Mouse (Mus musculus) urinary bladder, postnatal 36 days (tissue): ENCODE data around the gene Cntnap5c.
A peak's percentile ranks its signal among the peaks of the same experiment; 100 is the strongest.
"Not testable (repeated sequence)": the region's sequence is repeated elsewhere in the genome, so short reads cannot be mapped to it uniquely, and the experiment has no call there.

Source experiments
- DNase-seq, 2 experiments: peaks; one replicate each; pipeline ENCODE4 v3.0.0; 2022; ENCODE audit warnings: low spot score in 2 of 2, mixed read lengths in 1 of 2

Cntnap5c gene

DNA sequence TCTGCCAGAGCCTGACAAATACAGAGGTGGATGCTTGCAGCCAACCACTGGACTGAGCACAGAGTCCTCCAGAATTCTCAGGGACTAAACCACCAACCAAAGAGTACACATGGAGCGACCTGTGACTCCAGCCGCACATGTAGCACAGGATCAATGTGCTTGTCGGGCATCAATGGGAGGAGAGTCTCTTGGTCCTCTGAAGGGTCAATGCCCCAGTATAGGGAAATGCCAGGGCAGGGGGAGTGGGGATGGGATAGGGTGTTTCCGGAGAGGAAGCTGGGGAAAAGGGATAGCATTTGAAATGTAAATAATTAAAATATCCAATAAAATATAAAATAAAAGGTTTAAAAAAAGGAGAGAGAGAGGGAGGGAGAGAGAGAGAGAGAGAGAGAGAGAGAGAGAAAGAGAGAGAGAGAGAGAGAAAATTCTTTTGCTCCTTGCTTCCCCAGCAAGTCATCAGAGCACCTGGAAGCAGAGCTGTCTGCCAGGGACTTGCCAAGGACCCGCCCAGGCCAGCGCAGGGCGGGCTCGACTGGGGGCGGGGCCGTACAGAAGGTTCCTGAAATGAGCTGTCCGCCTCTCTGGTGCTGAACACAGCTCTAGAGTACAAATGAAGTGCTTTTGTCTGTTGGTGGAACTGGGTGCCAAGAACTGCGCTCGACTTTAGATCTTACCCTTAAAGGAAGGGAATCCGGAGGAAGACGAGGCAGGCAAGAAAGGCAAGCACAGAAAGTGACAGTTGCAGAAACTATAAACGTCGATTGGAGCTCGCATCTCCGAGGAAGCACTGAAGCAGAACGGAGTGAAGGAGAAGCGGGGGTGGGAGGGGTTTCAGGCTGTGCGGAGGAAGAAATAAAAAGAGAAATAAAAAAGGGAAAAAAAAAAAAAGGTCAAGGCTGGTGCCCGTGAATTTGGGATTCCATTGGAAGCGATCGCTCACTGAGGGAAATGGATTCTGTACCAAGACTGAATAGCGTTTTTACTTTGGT, at the start of gene Cntnap5c:
Gene Cntnap5c (plus strand): TSS at position 949 of the 989 bp plus-strand sequence.
- DNase-seq, result peak in 1 of 2 experiments; percentile 9

DNA sequence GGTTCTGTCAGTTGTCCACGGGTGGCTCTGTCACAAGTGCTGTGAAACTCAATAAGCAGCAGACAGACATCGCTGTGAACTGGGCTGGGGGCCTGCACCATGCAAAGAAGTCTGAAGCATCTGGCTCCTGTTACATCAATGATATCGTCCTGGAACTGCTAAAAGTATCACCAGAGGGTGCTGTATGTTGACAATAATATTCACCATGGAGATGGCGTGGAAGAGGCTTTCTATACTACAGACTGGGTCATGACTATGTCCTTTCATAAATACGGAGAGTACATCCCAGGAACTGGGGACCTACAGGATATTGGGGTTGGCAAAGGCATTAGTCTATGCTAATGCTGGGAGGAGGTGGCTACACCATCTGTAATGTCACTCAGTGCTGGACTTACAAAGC, 27.3 kb upstream of the Cntnap5c start, which contains the start of gene Gm21834:
Gene Gm21834 (minus strand): TSS at position 101 of the 400 bp plus-strand sequence.
- DNase-seq, result no peak

DNA sequence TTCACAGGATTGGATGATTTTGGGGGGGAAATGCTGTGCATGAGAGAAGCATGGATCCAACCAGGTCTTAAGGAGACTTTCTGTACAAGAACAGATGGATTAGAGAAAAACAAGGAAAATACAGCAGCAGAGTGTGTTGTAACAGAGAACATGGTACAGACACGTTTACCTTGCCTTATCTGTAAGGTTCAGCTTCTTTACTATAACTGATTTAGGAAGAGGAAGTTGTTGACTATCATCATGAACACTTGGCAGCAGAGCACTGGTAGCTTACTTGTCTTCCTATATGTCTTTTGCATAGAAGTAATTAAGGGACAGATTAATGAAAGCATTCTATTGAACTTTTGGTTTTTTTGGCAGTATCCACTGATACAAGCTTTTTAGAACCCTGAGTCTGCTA, 11.3 kb upstream of the Cntnap5c start:
- DNase-seq, result no peak

DNA sequence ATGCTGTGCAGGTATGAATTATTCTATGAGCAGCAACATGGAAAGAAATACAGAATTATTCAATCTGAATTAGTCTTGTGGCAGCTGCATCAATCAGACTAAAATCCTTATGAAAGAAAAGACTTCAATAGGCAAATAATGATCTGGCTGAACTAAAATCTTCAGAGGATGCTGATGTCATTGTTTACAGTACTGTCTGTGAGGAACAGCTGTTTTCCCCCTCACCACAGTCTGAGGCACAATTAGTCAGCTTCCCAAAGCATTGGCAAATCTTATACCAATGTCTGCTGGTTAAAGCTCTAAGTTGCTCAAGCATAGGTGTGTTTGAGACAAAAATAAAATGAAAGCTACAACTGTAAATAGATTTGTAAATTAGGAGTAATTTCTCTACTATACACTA, 2.1 kb upstream of the Cntnap5c start:
- DNase-seq, result no peak

DNA sequence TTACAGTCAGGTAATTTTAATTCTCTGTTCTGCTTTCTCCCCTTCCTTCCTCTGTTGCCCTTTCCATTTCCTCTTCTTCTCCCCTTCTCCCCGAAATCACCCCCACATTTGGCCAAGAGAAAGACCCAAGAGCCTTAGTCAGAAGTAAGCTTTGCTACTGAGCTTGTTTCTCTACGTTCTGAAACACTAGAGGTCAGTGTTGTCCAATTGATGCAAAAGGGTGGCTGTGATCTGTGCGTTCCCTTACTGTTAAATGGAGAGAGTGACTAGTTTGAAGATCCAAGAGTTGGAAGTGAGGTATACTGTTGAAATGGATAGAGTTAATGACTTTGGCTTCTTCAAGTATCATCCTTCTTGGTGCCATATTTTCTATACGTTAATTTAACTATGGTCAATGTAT, 1.5 kb downstream of the Cntnap5c start:
- DNase-seq, result no peak

DNA sequence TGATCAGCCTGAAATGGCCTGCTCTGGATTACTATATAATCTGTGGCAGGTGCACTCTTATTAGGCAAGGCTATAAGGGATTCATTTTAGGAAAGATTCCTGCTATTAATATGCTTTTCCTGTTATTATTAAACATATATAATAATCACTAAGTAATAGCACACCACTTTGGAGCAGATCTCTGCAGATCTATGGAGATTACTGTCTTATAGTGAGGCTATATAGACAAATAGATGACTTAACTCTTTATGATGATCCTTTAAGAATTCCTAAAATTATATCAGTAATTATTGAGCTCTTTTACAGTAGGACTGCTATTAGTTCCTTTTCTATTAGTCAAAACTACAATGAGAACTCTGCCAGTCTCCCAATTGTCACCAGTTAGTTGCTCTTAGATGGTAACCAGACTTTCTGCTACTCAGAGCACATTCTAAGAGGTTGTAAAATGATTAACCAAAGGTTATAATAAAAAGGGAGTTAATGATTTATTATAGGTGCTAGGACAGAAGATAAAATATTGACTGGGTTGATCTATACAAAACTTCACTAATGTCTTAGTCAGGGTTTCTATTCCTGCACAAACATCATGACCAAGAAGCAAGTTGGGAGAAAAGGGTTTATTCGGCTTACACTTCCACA, 18.9 kb downstream of the Cntnap5c start:
- DNase-seq, result no peak

- DNase-seq, result no peak
Observed at GRCm38 (mm10) chr17:57795408-57795807, 26.0 kb downstream of the Cntnap5c start.

GRCm38 (mm10) chr17:57796668-57797311, 27.4 kb downstream of the Cntnap5c start:
- no peak for DNase-seq

DNA sequence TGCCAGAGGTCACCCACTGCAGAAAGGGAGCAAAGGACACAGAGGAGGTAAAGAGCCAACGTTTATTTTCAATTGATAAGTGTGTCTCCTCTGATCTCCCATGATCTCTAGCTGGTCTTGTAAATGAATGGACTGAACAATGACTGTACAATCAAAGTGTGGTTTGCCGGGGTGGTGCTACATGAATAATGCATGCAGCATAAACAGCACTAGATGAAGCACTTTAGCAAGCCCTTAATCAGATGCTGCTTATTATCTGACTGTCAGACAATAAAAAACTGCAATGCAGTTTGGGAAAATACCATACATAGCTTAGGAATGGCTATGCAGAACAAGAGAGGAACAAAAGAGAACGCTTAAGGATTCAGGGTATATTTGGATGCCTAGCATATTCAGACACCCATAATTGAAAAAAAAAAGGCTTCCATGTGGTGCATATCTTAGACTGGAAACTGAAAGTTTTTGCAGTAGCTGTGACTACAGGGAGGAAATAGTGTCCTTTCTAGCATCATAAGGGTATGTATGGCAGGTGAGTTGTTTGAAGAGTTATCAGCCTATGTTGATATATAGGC, 30.1 kb downstream of the Cntnap5c start:
- DNase-seq, result no peak

- no peak for DNase-seq
Observed at GRCm38 (mm10) chr17:57801180-57801579, 31.8 kb downstream of the Cntnap5c start.

DNA sequence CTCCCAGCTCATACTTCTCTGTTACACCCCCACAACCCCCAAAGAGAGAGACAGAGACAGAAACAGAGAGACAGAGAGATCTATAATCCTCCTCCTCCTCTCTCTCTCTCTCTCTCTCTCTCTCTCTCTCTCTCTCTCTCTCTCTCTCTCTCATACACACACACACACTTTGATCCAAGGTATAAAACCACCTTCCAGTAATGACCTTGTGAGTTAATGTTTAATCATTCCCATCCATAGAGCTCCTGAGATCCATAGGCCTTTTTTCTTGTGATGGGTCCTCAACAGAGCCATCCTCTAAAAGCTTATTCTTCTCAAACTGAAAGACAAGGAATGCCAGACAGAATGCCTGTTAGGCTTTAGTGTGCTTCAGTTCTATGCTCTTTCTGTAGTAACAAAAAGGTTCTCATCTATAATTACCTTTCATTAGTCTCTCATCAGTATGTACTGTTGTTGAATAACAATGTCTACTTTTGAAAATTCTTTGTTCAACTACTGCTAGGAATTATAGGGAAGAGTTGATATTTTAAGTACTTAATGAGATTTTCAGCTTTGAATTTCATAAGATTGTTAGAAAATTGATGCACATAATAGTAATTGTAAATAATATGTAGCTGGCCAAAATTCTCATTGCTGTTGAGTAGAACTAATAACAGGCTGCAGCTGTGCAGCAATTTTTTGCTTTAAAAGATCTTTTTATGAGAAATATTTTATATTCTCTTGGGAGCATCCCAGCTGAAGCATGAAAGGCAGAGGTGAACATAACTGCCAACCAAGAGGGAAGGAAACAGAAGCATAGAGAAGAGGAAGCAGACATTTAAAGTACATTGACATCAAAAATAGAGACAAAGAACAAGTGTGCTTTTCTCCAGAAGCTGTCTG, 68.0 kb downstream of the Cntnap5c start:
- no peak for DNase-seq

DNA sequence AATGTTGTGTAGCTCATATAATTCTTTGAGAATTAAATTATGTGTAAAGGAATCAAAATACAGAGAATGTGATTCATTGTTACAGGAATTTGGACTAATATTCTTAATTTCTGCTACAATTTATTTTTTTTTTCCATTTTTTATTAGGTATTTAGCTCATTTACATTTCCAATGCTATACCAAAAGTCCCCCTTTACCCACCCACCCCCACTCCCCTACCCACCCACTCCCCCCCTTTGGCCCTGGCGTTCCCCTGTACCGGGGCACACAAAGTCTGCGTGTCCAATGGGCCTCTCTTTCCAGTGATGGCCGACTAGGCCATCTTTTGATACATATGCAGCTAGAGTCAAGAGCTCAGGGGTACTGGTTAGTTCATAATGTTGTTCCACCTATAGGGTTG, 86.4 kb downstream of the Cntnap5c start:
- DNase-seq, result not testable (repeated sequence)

DNA sequence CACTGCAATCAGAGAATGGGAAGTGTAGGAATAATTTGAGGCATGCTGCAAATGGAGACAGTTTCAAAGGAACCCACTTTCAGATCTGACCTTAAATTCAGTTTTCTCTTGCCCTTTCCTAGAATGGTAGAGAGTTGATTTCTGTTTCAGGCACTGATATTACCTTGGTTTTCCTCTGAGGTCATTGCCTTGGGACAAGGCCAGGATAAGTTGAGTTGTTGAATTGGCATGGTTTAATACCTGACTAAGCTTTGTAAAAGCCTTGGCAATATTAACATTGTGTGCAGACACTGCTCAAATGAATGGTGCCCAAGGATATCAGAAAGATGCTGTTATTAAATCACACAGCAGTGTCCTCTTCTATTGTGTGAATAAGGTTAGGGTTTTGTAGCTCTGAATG, 96.6 kb downstream of the Cntnap5c start:
- DNase-seq, result no peak

DNA sequence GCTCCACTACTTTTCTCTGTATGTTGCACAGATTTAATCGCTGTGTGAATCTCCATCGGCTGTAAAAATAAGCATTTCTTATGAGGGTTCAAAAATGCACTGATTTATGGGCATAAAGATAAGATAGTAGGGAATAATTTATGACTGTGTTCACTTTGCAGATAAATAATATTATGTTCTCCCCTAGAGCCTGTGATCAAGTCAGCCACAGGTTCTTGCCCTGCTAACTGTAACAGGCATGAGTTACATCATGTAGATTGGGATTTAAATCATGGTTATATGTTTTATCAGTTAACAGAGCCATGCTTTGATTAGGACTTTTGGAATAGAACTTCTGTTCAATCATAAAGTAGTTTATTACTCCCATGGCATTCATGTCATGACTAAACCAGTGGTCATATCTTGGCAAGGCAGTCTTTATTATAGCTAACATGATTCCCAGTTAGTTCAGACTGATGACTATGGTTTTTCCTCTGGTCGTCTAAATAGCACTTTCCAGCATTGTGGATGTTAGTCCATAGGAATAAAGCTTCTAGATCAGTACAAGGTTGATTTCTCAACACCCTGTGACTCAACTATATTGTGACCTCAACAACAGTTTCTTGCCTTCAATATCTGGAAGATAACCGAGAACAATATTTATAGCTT, 118.5 kb downstream of the Cntnap5c start:
- DNase-seq, result no peak

GRCm38 (mm10) chr17:57911770-57912293, 142.5 kb downstream of the Cntnap5c start:
- no peak for DNase-seq

GRCm38 (mm10) chr17:57984230-57984629, 214.9 kb downstream of the Cntnap5c start:
- DNase-seq, result no peak

DNA sequence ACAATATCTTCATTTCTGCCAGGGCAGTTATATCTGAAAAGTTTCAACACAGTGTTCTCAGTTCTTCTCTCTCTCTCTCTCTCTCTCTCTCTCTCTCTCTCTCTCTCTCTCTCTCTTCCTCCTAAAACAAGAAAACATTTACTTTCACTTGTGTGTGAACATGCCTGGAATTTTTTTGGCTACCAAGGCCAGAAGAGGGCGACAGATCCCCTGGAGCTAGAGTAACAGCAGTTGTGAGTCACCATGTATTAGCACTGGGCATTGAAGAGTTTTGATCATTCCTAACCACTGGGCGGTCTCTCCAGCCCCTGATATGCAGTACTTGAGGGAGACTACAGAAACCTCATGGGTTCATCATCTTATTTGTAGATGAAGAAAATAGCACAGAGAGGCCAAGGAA, 219.1 kb downstream of the Cntnap5c start:
- peak; percentile 6 to 16 for DNase-seq

- no peak for DNase-seq
Observed at GRCm38 (mm10) chr17:57996461-57996860, 227.1 kb downstream of the Cntnap5c start.

DNA sequence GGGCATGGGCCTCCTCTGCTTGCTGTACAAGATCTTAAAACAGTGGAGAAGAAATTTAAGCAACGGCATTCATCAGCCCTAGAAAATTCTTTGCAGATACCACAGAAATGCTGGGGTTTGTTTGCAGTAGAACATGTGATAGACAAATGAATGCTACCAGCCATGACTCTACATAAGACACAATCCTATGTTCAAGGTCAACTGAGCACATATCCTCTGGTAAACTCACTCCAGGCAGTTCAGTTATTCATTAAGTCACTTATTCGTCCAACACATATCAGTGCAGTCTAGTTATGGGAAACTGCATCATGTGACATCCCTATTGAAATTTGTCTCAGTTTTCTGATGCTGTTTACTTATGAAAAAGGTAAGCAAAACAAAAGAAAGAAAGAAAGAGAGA, 229.7 kb downstream of the Cntnap5c start:
- no peak for DNase-seq

DNA sequence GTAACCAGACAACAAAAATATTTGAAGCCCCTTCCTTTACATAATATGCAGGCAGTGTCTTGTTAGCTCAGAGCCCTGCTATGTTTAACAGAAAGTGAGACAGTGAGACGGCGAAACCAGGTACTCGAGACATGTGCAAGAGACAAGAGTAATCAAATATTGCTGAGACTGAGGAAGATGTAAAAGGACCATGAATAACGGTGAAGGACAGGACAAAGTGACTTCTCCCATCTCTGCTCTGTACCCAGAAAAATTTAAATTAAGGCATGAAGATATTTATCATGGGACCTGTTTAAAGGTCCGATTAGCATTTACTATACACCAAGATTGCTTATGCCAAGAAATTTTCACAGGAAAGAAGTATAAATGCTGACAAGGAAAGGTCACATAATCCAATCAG, 233.5 kb downstream of the Cntnap5c start:
- DNase-seq, result no peak
